Mouse (Mus musculus) gastrocnemius, postnatal 25 days (tissue): Measurements from ENCODE around the gene Parva. TPM values are rescaled to one million over a fixed set of nuclear protein-coding genes. Genes with fewer than 3 reads are reported as not detected.

Experiments
- DNase-seq: peaks from one replicate; pipeline ENCODE4 v3.0.0; 2022
- long read RNA-seq, 2 experiments: library from polyadenylated mRNA; stranded (forward); transcript quantifications; one replicate each; pipeline ENCODE4 v2.0.0; 2021
- total RNA-seq, 2 experiments: library from RNA; stranded (reverse); gene quantifications; 1 replicate in 1 of 2; 2 replicates in 1 of 2; pipeline ENCODE4 v1.2.3; 2021

Gene Parva
- total RNA-seq = 10 to 100 TPM; 19.0 to 22.7 TPM
- long read RNA-seq, experiment 1, full-length matches to known transcripts = 8 of 14 reads
- long read RNA-seq, experiment 1, partial matches to known transcripts = 0 of 14 reads
- long read RNA-seq, experiment 1, other reads (novel, unspliced or antisense) = 6 of 14 reads
- long read RNA-seq, experiment 2, full-length matches to known transcripts = 8 of 17 reads
- long read RNA-seq, experiment 2, partial matches to known transcripts = 1 of 17 reads
- long read RNA-seq, experiment 2, other reads (novel, unspliced or antisense) = 8 of 17 reads

- peak; percentile 76 for DNase-seq
These were observed at the start of gene Parva for GRCm38 (mm10) chr7:112427357-112428157. TSS of gene Parva (plus strand) at chr7:112427505.

- DNase-seq = no peak
These were observed 49.2 kb upstream of the Parva start for GRCm38 (mm10) chr7:112378056-112378455.

GRCm38 (mm10) chr7:112378476-112378875, 48.8 kb upstream of the Parva start:
- no peak for DNase-seq

GRCm38 (mm10) chr7:112386521-112386920, 40.8 kb upstream of the Parva start:
- DNase-seq = no peak

GRCm38 (mm10) chr7:112387876-112388275, 39.4 kb upstream of the Parva start:
- no peak for DNase-seq

GRCm38 (mm10) chr7:112388363-112388875, 38.9 kb upstream of the Parva start:
- no peak for DNase-seq

- DNase-seq = no peak
These were observed 37.6 kb upstream of the Parva start for GRCm38 (mm10) chr7:112389611-112390251.

GRCm38 (mm10) chr7:112390252-112390936, 36.9 kb upstream of the Parva start:
- no peak for DNase-seq

- DNase-seq = no peak
These were observed 36.2 kb upstream of the Parva start for GRCm38 (mm10) chr7:112390937-112391605.

- DNase-seq = no peak
These were observed 29.5 kb upstream of the Parva start for GRCm38 (mm10) chr7:112397786-112398185.

GRCm38 (mm10) chr7:112399425-112400170, 27.7 kb upstream of the Parva start:
- no peak for DNase-seq

- peak; percentile 53 for DNase-seq
These were observed 27.1 kb upstream of the Parva start for GRCm38 (mm10) chr7:112400175-112400574.

- no peak for DNase-seq
These were observed 22.2 kb upstream of the Parva start for GRCm38 (mm10) chr7:112405061-112405460.

GRCm38 (mm10) chr7:112405578-112405977, 21.7 kb upstream of the Parva start:
- no peak for DNase-seq

- no peak for DNase-seq
These were observed 19.7 kb upstream of the Parva start for GRCm38 (mm10) chr7:112407597-112407996.

- no peak for DNase-seq
These were observed 17.3 kb upstream of the Parva start for GRCm38 (mm10) chr7:112409991-112410390.

GRCm38 (mm10) chr7:112413286-112413685, 14.0 kb upstream of the Parva start:
- DNase-seq = no peak

- no peak for DNase-seq
These were observed 11.2 kb upstream of the Parva start for GRCm38 (mm10) chr7:112416058-112416526.

- no peak for DNase-seq
These were observed 10.4 kb upstream of the Parva start for GRCm38 (mm10) chr7:112416730-112417513.

- DNase-seq = no peak
These were observed 9.7 kb upstream of the Parva start for GRCm38 (mm10) chr7:112417598-112417997.
